Mouse (Mus musculus) CH12.LX (cell line): ENCODE measurements around the gene Zfp3. TPM values are rescaled to one million over a fixed set of nuclear protein-coding genes. Genes with fewer than 3 reads are reported as not detected.

Experiments used
- DNase-seq: peaks from one replicate; pipeline ENCODE4 v3.0.0-alpha.2; 2013; ENCODE audit errors: extremely low read depth
- H3K27ac ChIP-seq: 2 replicates; pipeline ENCODE4 v1.5.1; 2012; ENCODE audit warnings: low read depth, mild to moderate bottlenecking, control low read depth, moderate library complexity; ENCODE audit not compliant: insufficient read depth
- H3K27me3 ChIP-seq: replicated peaks from 2 replicates; pipeline ENCODE3; 2012; ENCODE audit warnings: inconsistent platforms
- H3K36me3 ChIP-seq, 2 experiments: replicated peaks in 1 of 2; 2 replicates each; pipeline versions ENCODE3 to v1.6.1; 2012; ENCODE audit warnings: inconsistent platforms in 1 of 2, low read length in 1 of 2, mild to moderate bottlenecking in 1 of 2, mixed read lengths in 1 of 2, moderate library complexity in 1 of 2; ENCODE audit not compliant: control insufficient read depth in 1 of 2, insufficient read depth in 1 of 2
- H3K4me1 ChIP-seq, 2 experiments: 2 replicates each; pipeline ENCODE4 v1.6.1; 2012; ENCODE audit warnings: inconsistent platforms in 1 of 2, moderate library complexity in 1 of 2; ENCODE audit not compliant: insufficient read depth in 2 of 2, control insufficient read depth in 1 of 2
- H3K4me2 ChIP-seq: 2 replicates; pipeline ENCODE4 v1.6.1; 2012; ENCODE audit warnings: low read depth, mild to moderate bottlenecking, control low read depth; ENCODE audit not compliant: poor library complexity, insufficient read depth, severe bottlenecking
- H3K4me3 ChIP-seq, 3 experiments: fragments of 150-350 bp in 1 of 3; sonication (generic) in 1 of 3; replicated peaks in 1 of 3; 2 replicates each; pipeline versions ENCODE3 to v1.5.1; 2011 to 2012; ENCODE audit warnings: low read depth in 2 of 3, low read length in 2 of 3, mild to moderate bottlenecking in 2 of 3, moderate library complexity in 2 of 3, control low read depth in 1 of 3, improper control_type of control experiment in 1 of 3, inconsistent platforms in 1 of 3, mixed read lengths in 1 of 3; ENCODE audit not compliant: poor library complexity in 1 of 3
- H3K79me2 ChIP-seq: replicated peaks from 2 replicates; pipeline ENCODE4 v1.6.1; 2012; ENCODE audit warnings: mild to moderate bottlenecking, moderate library complexity; ENCODE audit not compliant: control insufficient read depth, poor library complexity, insufficient read depth, severe bottlenecking; ENCODE audit errors: extremely low read depth
- H3K9ac ChIP-seq: 2 replicates; pipeline ENCODE4 v1.6.1; 2012; ENCODE audit warnings: low read depth, mild to moderate bottlenecking, control low read depth, moderate library complexity; ENCODE audit not compliant: insufficient read depth
- H3K9me3 ChIP-seq: replicated peaks from 2 replicates; pipeline ENCODE3; 2012; ENCODE audit warnings: low read length, inconsistent platforms, mixed read lengths
- BHLHE40 ChIP-seq: IDR thresholded peaks from 2 replicates; pipeline ENCODE4 v1.6.1; 2011; ENCODE audit warnings: mild to moderate bottlenecking, low read depth, low read length, improper control_type of control experiment
- CHD2 ChIP-seq: IDR thresholded peaks from 2 replicates; pipeline ENCODE4 v1.6.1; 2011; ENCODE audit warnings: low read length, improper control_type of control experiment
- CTCF ChIP-seq, 2 experiments: IDR thresholded peaks in 1 of 2; conservative IDR thresholded peaks in 1 of 2; 2 replicates each; pipeline ENCODE4 v1.5.1; 2011 to 2012; ENCODE audit warnings: low read depth in 2 of 2, low read length in 2 of 2, improper control_type of control experiment in 1 of 2, inconsistent platforms in 1 of 2, mild to moderate bottlenecking in 1 of 2, moderate library complexity in 1 of 2
- ELF1 ChIP-seq: IDR thresholded peaks from 2 replicates; pipeline ENCODE4 v1.6.1; 2014; ENCODE audit warnings: low read depth, mild to moderate bottlenecking, inconsistent platforms, low read length, improper control_type of control experiment
- EP300 ChIP-seq: IDR thresholded peaks from 2 replicates; pipeline ENCODE4 v1.6.1; 2011; ENCODE audit warnings: low read length, improper control_type of control experiment
- ETS1 ChIP-seq: conservative IDR thresholded peaks from 2 replicates; pipeline ENCODE4 v1.6.1; 2012; ENCODE audit warnings: low read depth, mild to moderate bottlenecking, inconsistent platforms, low read length, improper control_type of control experiment, moderate library complexity
- GABPA ChIP-seq: IDR thresholded peaks from 2 replicates; pipeline ENCODE4 v1.6.1; 2012; ENCODE audit warnings: low read depth, low read length, improper control_type of control experiment, inconsistent platforms; ENCODE audit not compliant: insufficient replicate concordance
- IRF4 ChIP-seq: IDR thresholded peaks from 2 replicates; pipeline ENCODE4 v1.6.1; 2014; ENCODE audit warnings: low read depth, mild to moderate bottlenecking, inconsistent platforms, low read length, improper control_type of control experiment
- JUN ChIP-seq: IDR thresholded peaks from 2 replicates; pipeline ENCODE4 v1.6.1; 2011; ENCODE audit warnings: low read depth, mild to moderate bottlenecking, low read length, improper control_type of control experiment, moderate library complexity; ENCODE audit not compliant: insufficient read depth
- JUND ChIP-seq: conservative IDR thresholded peaks from 2 replicates; pipeline ENCODE4 v1.6.1; 2011; ENCODE audit warnings: low read depth, low read length, improper control_type of control experiment
- KAT2A ChIP-seq: IDR thresholded peaks from 2 replicates; pipeline ENCODE4 v1.6.1; 2012; ENCODE audit warnings: low read length, improper control_type of control experiment, inconsistent platforms; ENCODE audit not compliant: insufficient replicate concordance
- MAX ChIP-seq: IDR thresholded peaks from 2 replicates; pipeline ENCODE4 v1.6.1; 2011; ENCODE audit warnings: low read length, improper control_type of control experiment
- MEF2A ChIP-seq: IDR thresholded peaks from 2 replicates; pipeline ENCODE4 v1.6.1; 2014; ENCODE audit warnings: low read depth, mild to moderate bottlenecking, inconsistent platforms, low read length, improper control_type of control experiment, borderline replicate concordance
- MXI1 ChIP-seq: IDR thresholded peaks from 2 replicates; pipeline ENCODE4 v1.6.1; 2011; ENCODE audit warnings: mild to moderate bottlenecking, low read depth, low read length, improper control_type of control experiment
- MYC ChIP-seq: IDR thresholded peaks from 2 replicates; pipeline ENCODE4 v1.6.1; 2011; ENCODE audit warnings: low read depth, mild to moderate bottlenecking, improper control_type of control experiment, low read length
- NELFE ChIP-seq: IDR thresholded peaks from 2 replicates; pipeline ENCODE4 v1.6.1; 2011; ENCODE audit warnings: low read depth, low read length, improper control_type of control experiment
- POLR2A ChIP-seq: IDR thresholded peaks from 2 replicates; pipeline ENCODE4 v1.6.1; 2011; ENCODE audit warnings: low read depth, mild to moderate bottlenecking, improper control_type of control experiment, low read length
- POLR2AphosphoS2 ChIP-seq: IDR thresholded peaks from 2 replicates; pipeline ENCODE4 v1.6.1; 2011; ENCODE audit warnings: low read depth, low read length, improper control_type of control experiment
- RAD21 ChIP-seq: IDR thresholded peaks from 2 replicates; pipeline ENCODE4 v1.6.1; 2011; ENCODE audit warnings: low read depth, mild to moderate bottlenecking, low read length, improper control_type of control experiment, moderate library complexity
- RCOR1 ChIP-seq: conservative IDR thresholded peaks from 2 replicates; pipeline ENCODE4 v1.6.1; 2012; ENCODE audit warnings: low read depth, mild to moderate bottlenecking, inconsistent platforms, low read length, improper control_type of control experiment
- SIN3A ChIP-seq: IDR thresholded peaks from 2 replicates; pipeline ENCODE4 v1.6.1; 2012; ENCODE audit warnings: low read length, improper control_type of control experiment, inconsistent platforms
- SMC3 ChIP-seq: IDR thresholded peaks from 2 replicates; pipeline ENCODE4 v1.6.1; 2011; ENCODE audit warnings: low read depth, low read length, improper control_type of control experiment
- TBP ChIP-seq: conservative IDR thresholded peaks from 2 replicates; pipeline ENCODE4 v1.6.1; 2011; ENCODE audit warnings: low read depth, low read length, improper control_type of control experiment
- TCF12 ChIP-seq: IDR thresholded peaks from 2 replicates; pipeline ENCODE4 v1.6.1; 2014; ENCODE audit warnings: low read depth, mild to moderate bottlenecking, inconsistent platforms, low read length, improper control_type of control experiment
- UBTF ChIP-seq: IDR thresholded peaks from 2 replicates; pipeline ENCODE4 v1.6.1; 2012; ENCODE audit warnings: low read depth, mild to moderate bottlenecking, inconsistent platforms, low read length, improper control_type of control experiment, moderate library complexity
- USF1 ChIP-seq: IDR thresholded peaks from 2 replicates; pipeline ENCODE4 v1.6.1; 2014; ENCODE audit warnings: low read depth, mild to moderate bottlenecking, inconsistent platforms, low read length, improper control_type of control experiment
- USF2 ChIP-seq: conservative IDR thresholded peaks from 2 replicates; pipeline ENCODE4 v1.6.1; 2011; ENCODE audit warnings: low read depth, low read length, improper control_type of control experiment
- ZC3H11A ChIP-seq: IDR thresholded peaks from 2 replicates; pipeline ENCODE4 v1.6.1; 2012; ENCODE audit warnings: low read depth, mild to moderate bottlenecking, inconsistent platforms, low read length, improper control_type of control experiment
- ZMIZ1 ChIP-seq: IDR thresholded peaks from 2 replicates; pipeline ENCODE4 v1.6.1; 2012; ENCODE audit warnings: low read depth, mild to moderate bottlenecking, inconsistent platforms, low read length, improper control_type of control experiment
- dilution Hi-C: fragments of 300-500 bp; cut with MboI; formaldehyde crosslinking; loops from 2 replicates; pipeline ENCODE4 v1.14.3; 2020; ENCODE audit warnings: low sequenced_read_pairs; ENCODE audit not compliant: extremely low pct_unique_long_range_greater_than_20kb, extremely low pct_ligation_motif_present
- in situ Hi-C: fragments of 300-500 bp; cut with MboI; formaldehyde crosslinking; loops from 3 replicates; pipeline ENCODE4 v1.14.3; 2019; ENCODE audit warnings: low sequenced_read_pairs, low pct_ligation_motif_present, low pct_unique_long_range_greater_than_20kb, mixed read lengths
- polyA plus RNA-seq: library from polyadenylated mRNA; unstranded; fragments of >175 nt; gene quantifications from 2 replicates; pipeline ENCODE4 v1.2.1, GENCODE M21; 2012; ENCODE audit warnings: low read depth; ENCODE audit not compliant: insufficient read length
- total RNA-seq, 2 experiments: library from RNA; depleted of rRNA; stranded (reverse); fragments of 300-350 nt in 1 of 2; fragments of >200 nt in 1 of 2; gene quantifications; 2 replicates each; pipeline ENCODE4 v1.2.3; 2012 to 2014

Zfp3 gene
- total and polyA plus RNA-seq, 3 experiments: 1.7 to 3.5 (median 2.0) TPM

DNA sequence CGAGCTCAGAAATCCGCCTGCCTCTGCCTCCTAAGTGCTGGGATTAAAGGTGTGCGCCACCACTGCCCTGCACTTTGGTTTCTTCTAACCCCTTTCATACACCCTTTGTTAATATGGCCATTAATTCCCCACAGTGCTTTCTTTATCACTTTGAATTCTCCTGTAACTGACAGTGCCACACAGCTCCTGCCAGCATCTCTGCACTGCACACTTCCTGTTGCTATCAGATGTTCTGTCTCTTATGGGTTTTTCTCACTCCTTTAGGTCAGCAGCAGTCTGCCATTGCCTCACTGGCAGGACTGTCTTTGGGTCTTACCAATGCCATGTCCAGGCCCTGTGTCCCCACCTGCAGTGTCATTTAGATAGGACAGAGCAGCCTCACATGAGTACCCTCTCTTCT lies 6.8 kb downstream of the Zfp3 start:
- Histone ChIP-seq H3K4me1 (peaks cover 0 to 17% of the 10 kb centered on the region in 2 experiments; a peak in 3 of 4 replicates), H3K27me3 (no peaks in the 10 kb centered on the region), H3K36me3 (peaks cover 16 to 43% of the 10 kb centered on the region in 2 experiments), H3K9ac (no peak overlapping the region), H3K9me3 (no peaks in the 10 kb centered on the region), H3K4me3 (no peak overlapping the region), H3K4me2 (no peak overlapping the region), H3K27ac (no peak overlapping the region), H3K79me2 (peaks cover 3% of the 10 kb centered on the region; the same call in 1 of the 2 replicates)
- dilution Hi-C loops (no loop called here), in situ Hi-C loops (loop anchor here (25.0 kb wide), 1 partner anchor 534 kb away; the partner anchor contains the start of genes 0610010K14Rik, Bcl6b, Gm21988 and Rnasek)
- DNase-seq: no peak
- no peak for TF ChIP-seq GABPA
- TF ChIP-seq TCF12: no peak
- no peak for TF ChIP-seq SIN3A
- TF ChIP-seq NELFE: no peak
- no peak for TF ChIP-seq MXI1
- no peak for TF ChIP-seq IRF4
- TF ChIP-seq JUND: no peak

DNA sequence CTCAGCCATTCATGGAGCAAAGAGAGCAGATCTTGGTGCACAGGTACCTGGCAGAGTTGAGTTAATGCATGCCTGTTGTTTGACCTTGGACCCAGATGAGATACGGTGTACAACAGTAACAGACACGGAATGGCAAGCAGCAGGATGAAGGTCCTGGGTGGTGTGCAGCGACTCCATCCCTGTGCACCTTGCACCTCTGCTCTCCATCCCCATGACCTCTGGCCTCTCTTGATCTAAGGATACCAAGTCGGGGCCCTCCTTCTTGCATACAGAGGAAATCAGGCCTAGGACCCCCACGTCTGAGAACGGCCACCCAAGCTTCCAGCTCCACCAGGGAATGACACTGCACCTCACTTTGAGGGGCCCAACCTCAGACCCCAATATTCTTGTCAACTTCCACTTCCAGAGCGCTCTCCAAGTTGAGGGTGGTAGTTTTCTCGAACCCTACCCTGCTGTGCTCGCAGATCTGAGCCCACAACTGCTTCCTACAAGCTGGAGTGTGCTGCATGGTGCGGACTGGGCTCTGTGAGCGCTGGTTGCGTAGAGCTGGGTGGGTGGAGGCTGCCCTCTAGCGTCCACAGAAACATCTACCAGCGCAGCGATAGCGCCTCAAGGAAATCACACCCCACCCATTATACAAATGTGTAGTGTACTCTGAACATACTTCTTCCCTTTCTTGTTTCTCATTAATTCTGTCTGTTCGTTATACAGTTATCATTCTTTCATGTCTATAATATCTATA lies 13.0 kb downstream of the Zfp3 start:
- Histone ChIP-seq H3K4me3 (no peak overlapping the region), H3K27ac (no peak overlapping the region), H3K79me2 (no peaks in the 10 kb centered on the region), H3K36me3 (peaks cover 6 to 31% of the 10 kb centered on the region in 2 experiments), H3K27me3 (no peaks in the 10 kb centered on the region), H3K4me1 (peaks cover 5 to 18% of the 10 kb centered on the region in 2 experiments; a peak in 3 of 4 replicates), H3K9ac (no peak overlapping the region), H3K4me2 (no peak overlapping the region), H3K9me3 (peaks cover 3% of the 10 kb centered on the region)
- dilution Hi-C loops (no loop called here), in situ Hi-C loops (loop anchor here (5.0 kb wide), 1 partner anchor 35 kb away; the partner anchor contains the start of gene Scimp)
- peak; percentile 88 for DNase-seq
- TF ChIP-seq SIN3A (peak; percentile 51; the same call in 1 of the 2 replicates), RAD21 (peak; percentile 99), ZMIZ1 (0 out of 2 replicates have a peak, but pooled peaks have one; percentile 36), MYC (peak; percentile 74; the same call in 1 of the 2 replicates), JUN (no peak), RCOR1 (no peak), IRF4 (0 out of 2 replicates have a peak, but pooled peaks have one; percentile 8), CTCF (conservative IDR thresholded peaks at IDR 0.05 in 1 of 2, IDR thresholded peaks at IDR 0.05 in 1 of 2; ENCODE audit: low read depth in 2 of 2, low read length in 2 of 2) (peak; percentile 86 to 99), MXI1 (no peak; the same call in 1 of the 2 replicates), USF1 (no peak), BHLHE40 (no peak), SMC3 (peak; percentile 92), POLR2A (no peak), ZC3H11A (peak; percentile 64), TCF12 (peak; percentile 49; the same call in 1 of the 2 replicates), ETS1 (no peak), UBTF (no peak), MEF2A (0 out of 2 replicates have a peak, but pooled peaks have one; percentile 31), JUND (no peak), NELFE (peak; percentile 48; the same call in 1 of the 2 replicates), EP300 (no peak), CHD2 (no peak), POLR2AphosphoS2 (no peak), ELF1 (peak; percentile 30; the same call in 1 of the 2 replicates), KAT2A (no peak), USF2 (no peak; the same call in 1 of the 2 replicates), MAX (no peak), TBP (no peak)
